Mouse (Mus musculus): Measurements from ENCODE around the gene Zfp28.

DNA sequence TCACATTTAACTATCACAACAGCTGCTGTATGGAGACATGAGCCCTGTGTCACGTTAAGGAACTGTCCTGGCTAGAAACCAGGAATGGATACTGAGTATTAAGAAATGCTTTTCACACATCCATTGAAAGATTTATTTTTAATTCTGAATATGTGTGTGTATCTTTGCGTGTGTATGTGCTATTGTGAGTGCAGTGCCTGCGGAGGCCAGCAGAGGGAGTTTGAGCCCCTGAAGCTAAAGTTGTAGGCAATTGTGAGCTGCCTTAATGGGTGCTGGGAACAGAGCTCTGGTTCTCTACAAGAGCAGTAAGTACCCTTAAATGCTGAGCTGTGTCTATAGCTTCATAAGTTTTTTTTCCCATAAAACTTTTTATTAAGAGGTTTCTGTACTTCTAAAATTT lies 46.3 kb downstream of the Zfp28 start:
- peak; percentile 37; the same call in 1 of the 2 replicates for TF ChIP-seq CTCF (IDR thresholded peaks at IDR 0.05; ENCODE audit: control insufficient read depth, insufficient read depth, insufficient replicate concordance, low read depth, low read length)
- TF ChIP-seq POLR2A (IDR thresholded peaks at IDR 0.05; ENCODE audit: control insufficient read depth, low read depth, low read length) = no peak

Data from testis, adult 2 months (tissue).